Mouse (Mus musculus): ENCODE data around the gene Rai1. TPM values are rescaled to one million over a fixed set of nuclear protein-coding genes. Genes with fewer than 3 reads are reported as not detected.

Rai1 gene
- total and polyA plus RNA-seq, 2 experiments: 2.7 to 12.9 TPM

- peaks cover 3% of the 10 kb centered on the region; the same call in 1 of the 2 replicates for H3K4me1 ChIP-seq (ENCODE audit: control insufficient read depth, insufficient read depth, low read length)
- no peak overlapping the region for H3K9ac ChIP-seq (ENCODE audit: low read depth, low read length)
- TF ChIP-seq POLR2A (IDR thresholded peaks at IDR 0.05; ENCODE audit: extremely low read depth, insufficient read depth, low read length) (no peak), CTCF (IDR thresholded peaks at IDR 0.05; ENCODE audit: low read depth, low read length) (no peak)
- no peaks in the 10 kb centered on the region for H3K27me3 ChIP-seq (ENCODE audit: control insufficient read depth, insufficient read depth, low read length)
- H3K27ac ChIP-seq (replicated peaks; ENCODE audit: insufficient read depth, low read depth, low read length): no peak overlapping the region
- no peaks in the 10 kb centered on the region; the same call in 1 of the 2 replicates for H3K79me2 ChIP-seq (ENCODE audit: control insufficient read depth, insufficient read depth, low read length)
- no peak overlapping the region for H3K4me3 ChIP-seq (ENCODE audit: insufficient read depth, low read depth, low read length)
- 72% methylated on average over 3 of the region's 3 CpGs for WGBS
- no peak for DNase-seq (ENCODE audit: extremely low read depth, low read depth, low spot score)
- no peaks in the 10 kb centered on the region for H3K36me3 ChIP-seq (ENCODE audit: control insufficient read depth, insufficient read depth, low read length)
Observed at GRCm38 (mm10) chr11:60160454-60161114, 55.8 kb downstream of the Rai1 start.

GRCm38 (mm10) chr11:60161146-60161874, 56.5 kb downstream of the Rai1 start:
- Histone ChIP-seq H3K4me3 (ENCODE audit: insufficient read depth, low read depth, low read length) (no peak overlapping the region), H3K79me2 (ENCODE audit: control insufficient read depth, insufficient read depth, low read length) (peaks cover 4% of the 10 kb centered on the region; the same call in 1 of the 2 replicates), H3K27me3 (ENCODE audit: control insufficient read depth, insufficient read depth, low read length) (no peaks in the 10 kb centered on the region), H3K27ac (replicated peaks; ENCODE audit: insufficient read depth, low read depth, low read length) (no peak overlapping the region), H3K36me3 (ENCODE audit: control insufficient read depth, insufficient read depth, low read length) (no peaks in the 10 kb centered on the region), H3K4me1 (ENCODE audit: control insufficient read depth, insufficient read depth, low read length) (peaks cover 3% of the 10 kb centered on the region; the same call in 1 of the 2 replicates), H3K9ac (ENCODE audit: low read depth, low read length) (no peak overlapping the region)
- DNase-seq (ENCODE audit: extremely low read depth, low read depth, low spot score): no peak
- no peak for TF ChIP-seq CTCF (IDR thresholded peaks at IDR 0.05; ENCODE audit: low read depth, low read length)
- 87% methylated on average over 9 of the region's 9 CpGs for whole genome bisulfite sequencing

- DNase-seq (ENCODE audit: extremely low read depth, low read depth, low spot score): no peak
- WGBS: 65% methylated on average over 1 of the region's 1 CpGs
- TF ChIP-seq CTCF (IDR thresholded peaks at IDR 0.05; ENCODE audit: low read depth, low read length) (no peak), POLR2A (IDR thresholded peaks at IDR 0.05; ENCODE audit: extremely low read depth, insufficient read depth, low read length) (no peak)
- peaks cover 4% of the 10 kb centered on the region; the same call in 1 of the 2 replicates for H3K79me2 ChIP-seq (ENCODE audit: control insufficient read depth, insufficient read depth, low read length)
- H3K27me3 ChIP-seq (ENCODE audit: control insufficient read depth, insufficient read depth, low read length): no peaks in the 10 kb centered on the region
- H3K36me3 ChIP-seq (ENCODE audit: control insufficient read depth, insufficient read depth, low read length): no peaks in the 10 kb centered on the region
- no peak overlapping the region for H3K9ac ChIP-seq (ENCODE audit: low read depth, low read length)
- peaks cover 3% of the 10 kb centered on the region; the same call in 1 of the 2 replicates for H3K4me1 ChIP-seq (ENCODE audit: control insufficient read depth, insufficient read depth, low read length)
- no peak overlapping the region for H3K4me3 ChIP-seq (ENCODE audit: insufficient read depth, low read depth, low read length)
- H3K27ac ChIP-seq (replicated peaks; ENCODE audit: insufficient read depth, low read depth, low read length): no peak overlapping the region
Observed at GRCm38 (mm10) chr11:60162547-60162946, 57.7 kb downstream of the Rai1 start.

- H3K4me1 ChIP-seq (ENCODE audit: control insufficient read depth, insufficient read depth, low read length): peaks cover 3% of the 10 kb centered on the region; the same call in 1 of the 2 replicates
- TF ChIP-seq CTCF (IDR thresholded peaks at IDR 0.05; ENCODE audit: low read depth, low read length): no peak
- no peak for TF ChIP-seq POLR2A (IDR thresholded peaks at IDR 0.05; ENCODE audit: extremely low read depth, insufficient read depth, low read length)
- H3K9ac ChIP-seq (ENCODE audit: low read depth, low read length): no peak overlapping the region
- H3K27me3 ChIP-seq (ENCODE audit: control insufficient read depth, insufficient read depth, low read length): no peaks in the 10 kb centered on the region
- DNase-seq (ENCODE audit: extremely low read depth, low read depth, low spot score): no peak
- no peak overlapping the region for H3K27ac ChIP-seq (replicated peaks; ENCODE audit: insufficient read depth, low read depth, low read length)
- 97% methylated on average over 4 of the region's 4 CpGs for WGBS
- no peaks in the 10 kb centered on the region for H3K36me3 ChIP-seq (ENCODE audit: control insufficient read depth, insufficient read depth, low read length)
- H3K4me3 ChIP-seq (ENCODE audit: insufficient read depth, low read depth, low read length): no peak overlapping the region
- H3K79me2 ChIP-seq (ENCODE audit: control insufficient read depth, insufficient read depth, low read length): peaks cover 4% of the 10 kb centered on the region; the same call in 1 of the 2 replicates
Observed at GRCm38 (mm10) chr11:60163362-60163761, 58.5 kb downstream of the Rai1 start.

GRCm38 (mm10) chr11:60164450-60164849, 59.6 kb downstream of the Rai1 start:
- H3K4me1 ChIP-seq (ENCODE audit: control insufficient read depth, insufficient read depth, low read length): peaks cover 3% of the 10 kb centered on the region; the same call in 1 of the 2 replicates

More at GRCm38 (mm10) chr11:60164450-60164849, 59.6 kb downstream of the Rai1 start:
- Histone ChIP-seq H3K79me2 (ENCODE audit: control insufficient read depth, insufficient read depth, low read length) (peaks cover 4% of the 10 kb centered on the region; the same call in 1 of the 2 replicates), H3K36me3 (ENCODE audit: control insufficient read depth, insufficient read depth, low read length) (no peaks in the 10 kb centered on the region), H3K9ac (ENCODE audit: low read depth, low read length) (no peak overlapping the region), H3K4me3 (ENCODE audit: insufficient read depth, low read depth, low read length) (no peak overlapping the region), H3K27ac (replicated peaks; ENCODE audit: insufficient read depth, low read depth, low read length) (no peak overlapping the region), H3K27me3 (ENCODE audit: control insufficient read depth, insufficient read depth, low read length) (no peaks in the 10 kb centered on the region)
- no peak for DNase-seq (ENCODE audit: extremely low read depth, low read depth, low spot score)
- WGBS: 72% methylated on average over 6 of the region's 6 CpGs
- TF ChIP-seq CTCF (IDR thresholded peaks at IDR 0.05; ENCODE audit: low read depth, low read length): no peak
- TF ChIP-seq POLR2A (IDR thresholded peaks at IDR 0.05; ENCODE audit: extremely low read depth, insufficient read depth, low read length): no peak
